Mouse (Mus musculus) bone marrow macrophage, adult 2 months (primary cell): Measurements from ENCODE around the gene Depdc5.
A peak's percentile ranks its signal among the peaks of the same experiment; 100 is the strongest.

Experiments used
- CTCF ChIP-seq: IDR thresholded peaks from 2 replicates; pipeline ENCODE4 v1.5.1; 2012; ENCODE audit warnings: low read depth, mild to moderate bottlenecking, low read length, moderate library complexity
- POLR2A ChIP-seq: IDR thresholded peaks from 2 replicates; pipeline ENCODE4 v1.6.1; 2012; ENCODE audit warnings: mild to moderate bottlenecking, low read depth, low read length, borderline replicate concordance

DNA sequence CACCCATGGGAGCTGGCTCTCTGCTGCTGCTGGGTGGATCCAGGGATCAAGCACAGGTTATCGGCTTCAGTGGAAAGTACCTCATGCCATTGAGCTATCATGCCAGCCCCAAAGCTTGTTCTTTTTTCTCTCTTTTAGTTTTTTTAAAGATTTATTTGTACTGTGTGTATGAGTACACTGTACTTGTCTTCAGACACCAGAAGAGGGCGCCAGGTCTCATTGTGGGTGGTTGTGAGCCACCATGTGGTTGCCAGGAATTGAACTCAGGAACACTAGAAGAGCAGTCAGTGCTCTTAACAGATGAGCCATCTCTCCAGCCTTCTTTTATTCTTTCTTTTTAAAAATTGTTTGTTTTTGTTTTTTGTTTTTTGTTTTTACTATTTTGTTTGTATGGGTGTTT lies 71.2 kb downstream of the Depdc5 start:
- peak; percentile 45; the same call in 1 of the 2 replicates for TF ChIP-seq CTCF
- no peak for TF ChIP-seq POLR2A
